Mouse (Mus musculus) hindbrain, embryonic 14.5 days (tissue): ENCODE data around the gene Dao. TPM values are rescaled to one million over a fixed set of nuclear protein-coding genes. Genes with fewer than 3 reads are reported as not detected.

Experiments
- ATAC-seq: fragments of 200-750 bp; cut with Nextera tagmentation; 2 replicates; pipeline ENCODE4 v1.8.0; 2017; ENCODE audit warnings: moderate number of reproducible peaks, mild to moderate bottlenecking, moderate TSS enrichment, moderate library complexity; ENCODE audit not compliant: low FRiP score
- DNase-seq: peaks from one replicate; pipeline ENCODE4 v3.0.0-alpha.2; 2015; ENCODE audit warnings: low spot score
- H3K27ac ChIP-seq: fragments of 300-500 bp; sonication (generic); 2 replicates; pipeline ENCODE4 v1.5.1; 2014; ENCODE audit warnings: mild to moderate bottlenecking, moderate library complexity
- H3K27me3 ChIP-seq: fragments of 300-500 bp; sonication (generic); 2 replicates; pipeline ENCODE4 v1.6.1; 2014; ENCODE audit warnings: mild to moderate bottlenecking, low read length, mixed read lengths; ENCODE audit not compliant: control insufficient read depth, insufficient read depth
- H3K36me3 ChIP-seq: fragments of 300-500 bp; sonication (generic); replicated peaks from 2 replicates; pipeline ENCODE4 v1.6.1; 2014; ENCODE audit not compliant: control insufficient read depth, insufficient read depth
- H3K4me1 ChIP-seq: fragments of 300-500 bp; sonication (generic); replicated peaks from 2 replicates; pipeline ENCODE4 v1.6.1; 2014; ENCODE audit warnings: antibody characterized with exemption, low read length, mixed read lengths; ENCODE audit not compliant: control insufficient read depth, insufficient read depth
- H3K4me2 ChIP-seq: fragments of 300-500 bp; sonication (generic); replicated peaks from 2 replicates; pipeline ENCODE4 v1.6.1; 2014; ENCODE audit warnings: mild to moderate bottlenecking, moderate library complexity
- H3K4me3 ChIP-seq: fragments of 300-500 bp; sonication (generic); replicated peaks from 2 replicates; pipeline ENCODE4 v1.5.1; 2014; ENCODE audit warnings: mild to moderate bottlenecking, low read length
- H3K9ac ChIP-seq: fragments of 300-500 bp; sonication (generic); 2 replicates; pipeline ENCODE4 v1.6.1; 2014
- H3K9me3 ChIP-seq: fragments of 300-500 bp; sonication (generic); 2 replicates; pipeline ENCODE4 v1.6.1; 2016; ENCODE audit warnings: low read length; ENCODE audit not compliant: control insufficient read depth
- WGBS: fragments of 180-500 bp; shearing (Covaris S2); extraction: QIAGEN DNeasy Blood & Tissue Kit; methylation state at CpG from one replicate; pipeline ENCODE4 v1.1.7; 2014; 5-methylcytosine and 5-hydroxymethylcytosine counted together
- polyA plus RNA-seq: library from polyadenylated mRNA; unstranded; fragments of >200 nt; fragmentation: Nextera tagmentation; extraction: Ambion mirVana; gene quantifications from 2 replicates; pipeline ENCODE4 v1.2.1, GENCODE M21; 2014

The Dao gene
- polyA plus RNA-seq, 1 experiment from 2014 or later = not detected

GRCm38 (mm10) chr5:114046604-114047003, 43.1 kb downstream of the Dao start:
- H3K4me1 ChIP-seq = 0 out of 2 replicates have a peak, but pooled peaks cover 6% of the 10 kb centered on the region
- H3K4me3 ChIP-seq = no peak overlapping the region
- no peak overlapping the region for H3K4me2 ChIP-seq
- H3K9ac ChIP-seq = no peak overlapping the region
- peaks cover 49% of the 10 kb centered on the region for H3K36me3 ChIP-seq
- no peaks in the 10 kb centered on the region for H3K9me3 ChIP-seq
- WGBS = 50% methylated on average over 3 of the region's 3 CpGs
- H3K27ac ChIP-seq = no peak overlapping the region
- ATAC-seq (no peak), DNase-seq (no peak)
- no peaks in the 10 kb centered on the region for H3K27me3 ChIP-seq

- no peak overlapping the region for H3K9ac ChIP-seq
- ATAC-seq (no peak), DNase-seq (no peak)
- H3K36me3 ChIP-seq = peaks cover 46% of the 10 kb centered on the region
- 0 out of 2 replicates have a peak, but pooled peaks cover 6% of the 10 kb centered on the region for H3K4me1 ChIP-seq
- no peaks in the 10 kb centered on the region for H3K27me3 ChIP-seq
- no peak overlapping the region for H3K27ac ChIP-seq
- H3K4me2 ChIP-seq = no peak overlapping the region
- no peaks in the 10 kb centered on the region for H3K9me3 ChIP-seq
- WGBS = 87% methylated on average over 5 of the region's 5 CpGs
- no peak overlapping the region for H3K4me3 ChIP-seq
These were observed 43.7 kb downstream of the Dao start for GRCm38 (mm10) chr5:114047182-114047581.

- Histone ChIP-seq H3K27ac (no peak overlapping the region), H3K4me1 (0 out of 2 replicates have a peak, but pooled peaks cover 6% of the 10 kb centered on the region), H3K27me3 (no peaks in the 10 kb centered on the region), H3K4me3 (no peak overlapping the region), H3K9ac (no peak overlapping the region), H3K9me3 (no peaks in the 10 kb centered on the region), H3K4me2 (no peak overlapping the region), H3K36me3 (peaks cover 42% of the 10 kb centered on the region)
- WGBS = 53% methylated on average over 12 of the region's 12 CpGs
- DNase-seq = no peak
- ATAC-seq = peak; percentile 21; the same call in 1 of the 2 replicates
These were observed 45.3 kb downstream of the Dao start for GRCm38 (mm10) chr5:114048731-114049308.

GRCm38 (mm10) chr5:114052246-114052761, 48.8 kb downstream of the Dao start:
- Histone ChIP-seq H3K4me2 (peak overlapping the region; percentile 21; the same call in 1 of the 2 replicates), H3K4me3 (no peak overlapping the region), H3K36me3 (peaks cover 58% of the 10 kb centered on the region), H3K9me3 (no peaks in the 10 kb centered on the region), H3K9ac (no peak overlapping the region), H3K27me3 (no peaks in the 10 kb centered on the region), H3K27ac (no peak overlapping the region), H3K4me1 (0 out of 2 replicates have a peak, but pooled peaks cover 6% of the 10 kb centered on the region)
- ATAC-seq (no peak), DNase-seq (peak; percentile 64)
- WGBS = 27% methylated on average over 9 of the region's 9 CpGs

GRCm38 (mm10) chr5:114057129-114057731, 53.7 kb downstream of the Dao start:
- Histone ChIP-seq H3K9me3 (no peaks in the 10 kb centered on the region), H3K4me2 (no peak overlapping the region), H3K9ac (no peak overlapping the region), H3K27ac (no peak overlapping the region), H3K27me3 (no peaks in the 10 kb centered on the region), H3K4me3 (no peak overlapping the region), H3K36me3 (peaks cover 59% of the 10 kb centered on the region), H3K4me1 (no peaks in the 10 kb centered on the region)
- WGBS = 70% methylated on average over 9 of the region's 9 CpGs
- DNase-seq = no peak
- no peak for ATAC-seq

GRCm38 (mm10) chr5:114061675-114062074, 58.2 kb downstream of the Dao start:
- no peaks in the 10 kb centered on the region for H3K27me3 ChIP-seq
- H3K9me3 ChIP-seq = no peaks in the 10 kb centered on the region
- DNase-seq = no peak
- H3K9ac ChIP-seq = no peak overlapping the region
- H3K4me3 ChIP-seq = no peak overlapping the region
- ATAC-seq = no peak
- no peaks in the 10 kb centered on the region for H3K4me1 ChIP-seq
- no peak overlapping the region for H3K4me2 ChIP-seq
- 51% methylated on average over 7 of the region's 7 CpGs for whole genome bisulfite sequencing
- H3K27ac ChIP-seq = no peak overlapping the region
- peaks cover 42% of the 10 kb centered on the region for H3K36me3 ChIP-seq

- H3K4me2 ChIP-seq = no peak overlapping the region
- no peaks in the 10 kb centered on the region for H3K27me3 ChIP-seq
- no peaks in the 10 kb centered on the region for H3K4me1 ChIP-seq
- no peak for DNase-seq
- no peak for ATAC-seq
- no peak overlapping the region for H3K27ac ChIP-seq
- H3K9me3 ChIP-seq = no peaks in the 10 kb centered on the region
- no peak overlapping the region for H3K9ac ChIP-seq
- 41% methylated on average over 4 of the region's 4 CpGs for WGBS
- H3K4me3 ChIP-seq = no peak overlapping the region
- H3K36me3 ChIP-seq = peaks cover 28% of the 10 kb centered on the region
These were observed 60.5 kb downstream of the Dao start for GRCm38 (mm10) chr5:114063958-114064357.

- peaks cover 19% of the 10 kb centered on the region for H3K36me3 ChIP-seq
- no peak within 1 kb of the TSS for H3K4me2 ChIP-seq
- no peak for ATAC-seq
- no peak within 1 kb of the TSS for H3K27ac ChIP-seq
- DNase-seq = no peak
- no peaks in the 10 kb centered on the region for H3K9me3 ChIP-seq
- 96% methylated on average over 6 of the region's 6 CpGs for WGBS
- no peak within 1 kb of the TSS for H3K4me3 ChIP-seq
- no peaks in the 10 kb centered on the region for H3K27me3 ChIP-seq
- no peak within 1 kb of the TSS for H3K9ac ChIP-seq
- H3K4me1 ChIP-seq = no peaks in the 10 kb centered on the region
These were observed 61.7 kb downstream of the Dao start, which contains the start of gene Usp30 for GRCm38 (mm10) chr5:114065161-114065560. Gene Usp30, plus strand, starts transcription at chr5:114065461.

- no peaks in the 10 kb centered on the region for H3K9me3 ChIP-seq
- no peak overlapping the region for H3K9ac ChIP-seq
- no peaks in the 10 kb centered on the region for H3K27me3 ChIP-seq
- DNase-seq (no peak), ATAC-seq (no peak)
- H3K36me3 ChIP-seq = peaks cover 19% of the 10 kb centered on the region
- no peak overlapping the region for H3K4me2 ChIP-seq
- H3K27ac ChIP-seq = no peak overlapping the region
- no peaks in the 10 kb centered on the region for H3K4me1 ChIP-seq
- no peak overlapping the region for H3K4me3 ChIP-seq
- 51% methylated on average over 6 of the region's 6 CpGs for WGBS
These were observed 63.1 kb downstream of the Dao start for GRCm38 (mm10) chr5:114066601-114067000.
